Mouse (Mus musculus): Measurements from ENCODE around the gene Gli2.

DNA sequence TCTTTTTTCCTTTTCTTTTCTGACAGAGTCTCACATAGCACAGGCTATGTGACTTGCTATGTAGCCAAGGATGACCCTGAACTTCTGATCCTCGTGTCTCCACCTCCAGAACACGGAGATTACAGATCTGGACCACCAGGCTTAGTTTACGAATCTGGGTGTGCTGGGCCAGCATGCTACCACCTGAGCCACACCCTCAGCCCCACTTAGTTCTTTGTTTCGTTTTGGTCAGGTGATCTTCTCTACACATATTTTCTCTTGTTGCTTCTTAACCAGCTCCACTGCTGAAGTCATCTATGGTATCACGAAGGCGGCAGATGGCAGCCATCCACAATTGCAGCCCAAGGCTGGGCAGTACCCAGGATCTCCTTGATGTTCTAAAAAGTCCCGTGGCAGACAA lies 20.5 kb upstream of the Gli2 start:
- TF ChIP-seq CTCF (IDR thresholded peaks at IDR 0.05; ENCODE audit: control insufficient read depth, insufficient read depth, insufficient replicate concordance, low read depth, low read length) (no peak), POLR2A (IDR thresholded peaks at IDR 0.05; ENCODE audit: control insufficient read depth, low read depth, low read length) (no peak)

Data from testis, adult 2 months (tissue).